Mouse (Mus musculus): ENCODE results near the gene Gm11639. TPM values are rescaled to one million over a fixed set of nuclear protein-coding genes. Genes with fewer than 3 reads are reported as not detected.
"Not testable (repeated sequence)": the region's sequence is repeated elsewhere in the genome, so short reads cannot be mapped to it uniquely, and the experiment has no call there.

Gm11639 gene
- polyA plus RNA-seq, 1 experiment from 2014 or later = 0.06 TPM

- TF ChIP-seq EP300 (IDR thresholded peaks at IDR 0.05; ENCODE audit: low read depth) = no peak
- TF ChIP-seq CTCF (IDR thresholded peaks at IDR 0.05; ENCODE audit: low read depth) = no peak
- 64% methylated on average over 2 of the region's 2 CpGs for WGBS (ENCODE audit: insufficient replicate concordance)
- DNase-seq (no peak), ATAC-seq (no peak)
- Histone ChIP-seq H3K9ac (replicated peaks) (no peak overlapping the region), H3K9me3 (ENCODE audit: low read length) (no peaks in the 10 kb centered on the region), H3K27me3 (ENCODE audit: insufficient read depth, low read length) (no peaks in the 10 kb centered on the region), H3K36me3 (replicated peaks; ENCODE audit: insufficient read depth, low read length) (no peaks in the 10 kb centered on the region), H3K27ac (ENCODE audit: low read depth) (no peak overlapping the region), H3K4me2 (ENCODE audit: low read depth, low read length) (no peak overlapping the region), H3K4me3 (ENCODE audit: low read depth, low read length) (no peak overlapping the region), H3K4me1 (ENCODE audit: insufficient read depth) (peaks cover 9% of the 10 kb centered on the region)
Measured at GRCm38 (mm10) chr11:105031103-105031502, 345.6 kb downstream of the Gm11639 start.

- Histone ChIP-seq H3K4me1 (ENCODE audit: insufficient read depth) (no peaks in the 10 kb centered on the region; the same call in 1 of the 2 replicates), H3K9me3 (ENCODE audit: low read length) (no peaks in the 10 kb centered on the region), H3K27ac (ENCODE audit: low read depth) (no peak overlapping the region), H3K36me3 (replicated peaks; ENCODE audit: insufficient read depth, low read length) (no peaks in the 10 kb centered on the region), H3K4me3 (ENCODE audit: low read depth, low read length) (no peak overlapping the region), H3K27me3 (ENCODE audit: insufficient read depth, low read length) (no peaks in the 10 kb centered on the region), H3K9ac (replicated peaks) (no peak overlapping the region), H3K4me2 (ENCODE audit: low read depth, low read length) (no peak overlapping the region)
- WGBS (ENCODE audit: insufficient replicate concordance) = 96% methylated on average over 1 of the region's 1 CpGs
- no peak for ATAC-seq
- DNase-seq = no peak
- 0 out of 2 replicates have a peak, but pooled peaks have one; percentile 15 for TF ChIP-seq CTCF (IDR thresholded peaks at IDR 0.05; ENCODE audit: low read depth)
- TF ChIP-seq EP300 (IDR thresholded peaks at IDR 0.05; ENCODE audit: low read depth) = no peak
Measured at GRCm38 (mm10) chr11:105035081-105035480, 349.6 kb downstream of the Gm11639 start.

GRCm38 (mm10) chr11:105063292-105063691 is 377.8 kb downstream of the Gm11639 start, which contains the start of gene Efcab3:
Gene Efcab3 (plus strand): TSS chr11:105063592.
- 77% methylated on average over 5 of the region's 5 CpGs for WGBS (ENCODE audit: insufficient replicate concordance)
- ATAC-seq (no peak), DNase-seq (no peak)
- Histone ChIP-seq H3K9me3 (ENCODE audit: low read length) (no peaks in the 10 kb centered on the region), H3K9ac (replicated peaks) (no peak within 1 kb of the TSS), H3K36me3 (replicated peaks; ENCODE audit: insufficient read depth, low read length) (no peaks in the 10 kb centered on the region), H3K27ac (ENCODE audit: low read depth) (no peak within 1 kb of the TSS), H3K4me2 (ENCODE audit: low read depth, low read length) (no peak within 1 kb of the TSS), H3K4me1 (ENCODE audit: insufficient read depth) (no peaks in the 10 kb centered on the region), H3K4me3 (ENCODE audit: low read depth, low read length) (no peak within 1 kb of the TSS), H3K27me3 (ENCODE audit: insufficient read depth, low read length) (no peaks in the 10 kb centered on the region)
- TF ChIP-seq CTCF (IDR thresholded peaks at IDR 0.05; ENCODE audit: low read depth) = no peak
- TF ChIP-seq EP300 (IDR thresholded peaks at IDR 0.05; ENCODE audit: low read depth) = no peak

- H3K36me3 ChIP-seq (replicated peaks; ENCODE audit: insufficient read depth, low read length); H3K4me3 ChIP-seq (ENCODE audit: low read depth, low read length); H3K9me3 ChIP-seq (ENCODE audit: low read length); H3K4me1 ChIP-seq (ENCODE audit: insufficient read depth); H3K4me2 ChIP-seq (ENCODE audit: low read depth, low read length); DNase-seq; H3K27ac ChIP-seq (ENCODE audit: low read depth); H3K27me3 ChIP-seq (ENCODE audit: insufficient read depth, low read length); H3K9ac ChIP-seq (replicated peaks); ATAC-seq: not testable (repeated sequence)
- WGBS (ENCODE audit: insufficient replicate concordance) = 70% methylated on average over 22 of the region's 22 CpGs
Measured at GRCm38 (mm10) chr11:105112448-105112847, 426.9 kb downstream of the Gm11639 start.

- Histone ChIP-seq H3K27ac (ENCODE audit: low read depth) (no peak overlapping the region), H3K9ac (replicated peaks) (no peak overlapping the region), H3K36me3 (replicated peaks; ENCODE audit: insufficient read depth, low read length) (no peaks in the 10 kb centered on the region), H3K4me2 (ENCODE audit: low read depth, low read length) (no peak overlapping the region), H3K27me3 (ENCODE audit: insufficient read depth, low read length) (no peaks in the 10 kb centered on the region), H3K4me3 (ENCODE audit: low read depth, low read length) (no peak overlapping the region), H3K4me1 (ENCODE audit: insufficient read depth) (0 out of 2 replicates have a peak, but pooled peaks cover 3% of the 10 kb centered on the region), H3K9me3 (ENCODE audit: low read length) (no peaks in the 10 kb centered on the region)
- no peak for DNase-seq
- no peak for ATAC-seq
- WGBS (ENCODE audit: insufficient replicate concordance) = 70% methylated on average over 7 of the region's 7 CpGs
- TF ChIP-seq CTCF (IDR thresholded peaks at IDR 0.05; ENCODE audit: low read depth) (no peak), EP300 (IDR thresholded peaks at IDR 0.05; ENCODE audit: low read depth) (no peak)
Measured at GRCm38 (mm10) chr11:105117814-105118213, 432.3 kb downstream of the Gm11639 start.

GRCm38 (mm10) chr11:105120551-105121061 is 435.1 kb downstream of the Gm11639 start:
- DNase-seq = no peak
- 17% methylated on average over 4 of the region's 4 CpGs for WGBS (ENCODE audit: insufficient replicate concordance)

GRCm38 (mm10) chr11:105121792-105122191 is 436.3 kb downstream of the Gm11639 start:
- not testable (repeated sequence) for H3K4me1 ChIP-seq (ENCODE audit: insufficient read depth); H3K4me2 ChIP-seq (ENCODE audit: low read depth, low read length); H3K27me3 ChIP-seq (ENCODE audit: insufficient read depth, low read length); H3K9ac ChIP-seq (replicated peaks); DNase-seq; H3K9me3 ChIP-seq (ENCODE audit: low read length); H3K27ac ChIP-seq (ENCODE audit: low read depth); ATAC-seq; H3K4me3 ChIP-seq (ENCODE audit: low read depth, low read length); H3K36me3 ChIP-seq (replicated peaks; ENCODE audit: insufficient read depth, low read length)
- 64% methylated on average over 5 of the region's 5 CpGs for WGBS (ENCODE audit: insufficient replicate concordance)

More at GRCm38 (mm10) chr11:105120551-105121061, 435.1 kb downstream of the Gm11639 start:
- Histone ChIP-seq H3K9ac (replicated peaks) (no peak overlapping the region; the same call in 1 of the 2 replicates), H3K36me3 (replicated peaks; ENCODE audit: insufficient read depth, low read length) (no peaks in the 10 kb centered on the region), H3K27ac (ENCODE audit: low read depth) (no peak overlapping the region), H3K4me3 (ENCODE audit: low read depth, low read length) (no peak overlapping the region), H3K27me3 (ENCODE audit: insufficient read depth, low read length) (no peaks in the 10 kb centered on the region), H3K4me2 (ENCODE audit: low read depth, low read length) (no peak overlapping the region), H3K4me1 (ENCODE audit: insufficient read depth) (peaks cover 6% of the 10 kb centered on the region; the same call in 1 of the 2 replicates), H3K9me3 (ENCODE audit: low read length) (no peaks in the 10 kb centered on the region)
- TF ChIP-seq CTCF (IDR thresholded peaks at IDR 0.05; ENCODE audit: low read depth) (no peak), EP300 (IDR thresholded peaks at IDR 0.05; ENCODE audit: low read depth) (no peak)
- ATAC-seq = no peak

All from liver, postnatal 0 days (tissue).